Mouse (Mus musculus) kidney, adult 2 months (tissue): ENCODE results near the gene Vasp.

Experiments
- CTCF ChIP-seq: fragments of 200-500 bp; conservative IDR thresholded peaks from 2 replicates; pipeline ENCODE4 v1.5.1; 2011; ENCODE audit warnings: low read depth, mild to moderate bottlenecking, control low read depth, low read length, moderate library complexity, mixed read lengths; ENCODE audit not compliant: insufficient read depth, insufficient read length
- POLR2A ChIP-seq: fragments of 200-500 bp; IDR thresholded peaks from one replicate; pipeline ENCODE4 v1.6.1; 2011; ENCODE audit warnings: low read depth, low read length, control low read depth

- TF ChIP-seq POLR2A (no peak), CTCF (no peak)
Observed at GRCm38 (mm10) chr7:19268993-19269681, 2.5 kb downstream of the Vasp start.
